10 mouse cellular contexts compared by ENCODE assay signal in the genomic region with DNA sequence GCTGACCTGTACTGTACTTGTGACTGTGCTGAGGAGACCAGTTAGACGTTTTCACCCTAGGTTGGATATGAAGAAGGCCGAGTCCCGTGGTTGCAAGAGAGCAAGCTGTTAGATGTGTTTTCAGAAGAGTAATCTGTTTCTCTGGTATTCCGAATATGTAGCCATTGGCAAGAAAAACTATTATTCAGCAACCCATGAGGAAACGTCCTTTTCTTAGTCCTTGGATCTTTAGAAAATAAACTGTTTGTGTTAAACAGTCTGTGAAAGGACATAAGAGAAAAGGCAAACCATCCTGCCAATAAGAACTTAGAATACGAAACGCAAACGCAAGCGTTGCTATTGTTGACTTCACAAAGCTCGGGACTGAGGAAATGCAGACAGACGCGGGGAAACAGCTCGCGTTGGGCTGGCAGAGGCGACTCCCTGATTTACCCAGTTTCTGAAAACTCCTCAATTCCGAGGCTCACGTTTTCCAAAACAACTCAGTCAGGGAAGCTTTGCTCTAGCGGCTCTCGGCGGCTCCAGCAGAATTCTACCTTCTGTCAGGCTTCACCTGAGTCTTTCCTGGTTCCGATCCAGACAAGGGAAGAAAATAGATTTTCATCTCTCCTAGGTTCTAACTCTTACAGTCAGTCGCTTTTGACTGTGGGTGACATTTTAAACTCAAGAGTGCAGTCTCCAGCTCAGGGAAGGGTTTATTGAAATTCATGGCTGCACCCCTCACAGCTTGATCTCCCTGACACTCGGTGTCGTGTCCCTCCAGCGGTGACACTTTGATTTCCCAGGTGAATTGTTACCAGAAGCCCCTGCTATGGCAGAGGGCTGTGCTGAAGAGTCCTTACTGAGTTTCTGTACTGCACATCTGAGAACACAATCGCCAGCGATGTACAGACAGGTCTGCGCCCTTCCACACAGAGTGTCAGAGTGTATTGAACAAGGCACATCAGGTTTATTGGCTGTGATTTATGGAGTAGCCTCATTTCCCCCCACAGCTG.
DNase-seq lines count a peak whose midpoint lies in the region; ATAC-seq and TF ChIP-seq lines count a peak whose summit lies in the region.
"Had no signal": no experiment of that assay in that cellular context is flagged by ENCODE, and none has a peak within 500 bp of the region (broad histone marks: within the 10 kb centered on the region; RNA-seq: fewer than 3 reads in every experiment).

No protein-coding gene starts in this region.

- H3K9ac ChIP-seq in heart, embryonic 16.5 days (ENCODE audit: low read length): no peak overlapping the region
- no peak overlapping the region for H3K9ac ChIP-seq in midbrain, postnatal 0 days (replicated peaks; ENCODE audit: low read length, poor library complexity, severe bottlenecking)
- H3K9ac ChIP-seq in forebrain, postnatal 0 days: no peak overlapping the region
- H3K9ac ChIP-seq in stomach, embryonic 14.5 days (replicated peaks; ENCODE audit: low read depth, low read length): no peak overlapping the region
- H3K9ac ChIP-seq: liver, embryonic 15.5 days had no signal

- H3K9me3 ChIP-seq in heart, embryonic 16.5 days (replicated peaks; ENCODE audit: control insufficient read depth, low read length): no peaks in the 10 kb centered on the region
- H3K9me3 ChIP-seq in midbrain, embryonic 10.5 days (replicated peaks): no peaks in the 10 kb centered on the region
- H3K9me3 ChIP-seq in midbrain, postnatal 0 days (ENCODE audit: low read length): no peaks in the 10 kb centered on the region
- no peaks in the 10 kb centered on the region for H3K9me3 ChIP-seq in forebrain, postnatal 0 days (ENCODE audit: low read length)
- H3K9me3 ChIP-seq in stomach, embryonic 14.5 days (ENCODE audit: control insufficient read depth, low read depth, low read length): no peaks in the 10 kb centered on the region
- H3K9me3 ChIP-seq: liver, embryonic 15.5 days had no signal

- peaks cover 2% of the 10 kb centered on the region; the same call in 1 of the 2 replicates for H3K36me3 ChIP-seq in heart, embryonic 16.5 days (ENCODE audit: control insufficient read depth, insufficient read depth)
- peaks cover 69% of the 10 kb centered on the region for H3K36me3 ChIP-seq in midbrain, embryonic 10.5 days
- H3K36me3 ChIP-seq in midbrain, postnatal 0 days (ENCODE audit: insufficient read depth, low read length): no peaks in the 10 kb centered on the region; the same call in 1 of the 2 replicates
- H3K36me3 ChIP-seq in forebrain, postnatal 0 days (ENCODE audit: insufficient read depth): no peaks in the 10 kb centered on the region
- H3K36me3 ChIP-seq in stomach, embryonic 14.5 days (ENCODE audit: control insufficient read depth, insufficient read depth, low read length): peaks cover 8% of the 10 kb centered on the region; the same call in 1 of the 2 replicates
- H3K36me3 ChIP-seq: liver, embryonic 15.5 days had no signal

- no peak for DNase-seq in heart, postnatal 25 days (ENCODE audit: low spot score)
- peak; percentile 12 for DNase-seq in midbrain, embryonic 10.5 days (ENCODE audit: low spot score)
- DNase-seq in midbrain, postnatal 0 days (ENCODE audit: low spot score): no peak
- DNase-seq in forebrain, postnatal 0 days: peak; percentile 48
- DNase-seq in adrenal gland, postnatal 25 days: no peak
- DNase-seq: heart, adult 18-20 months; kidney, adult 8-10 months had no signal

- no peaks in the 10 kb centered on the region for H3K4me1 ChIP-seq in heart, embryonic 16.5 days (ENCODE audit: control insufficient read depth, insufficient read depth, low read length)
- peaks cover 24% of the 10 kb centered on the region for H3K4me1 ChIP-seq in midbrain, embryonic 10.5 days
- no peaks in the 10 kb centered on the region for H3K4me1 ChIP-seq in midbrain, postnatal 0 days (ENCODE audit: insufficient read depth, low read length)
- no peaks in the 10 kb centered on the region for H3K4me1 ChIP-seq in forebrain, postnatal 0 days (ENCODE audit: insufficient read depth)
- H3K4me1 ChIP-seq in stomach, embryonic 14.5 days (ENCODE audit: control insufficient read depth, insufficient read depth, low read length): peaks cover 6% of the 10 kb centered on the region; the same call in 1 of the 2 replicates
- H3K4me1 ChIP-seq: liver, embryonic 15.5 days had no signal

- no peak for ATAC-seq in heart, embryonic 16.5 days (replicated peaks; ENCODE audit: extremely low read depth, insufficient read depth, low FRiP score)
- no peak for ATAC-seq in midbrain, postnatal 0 days (ENCODE audit: low FRiP score)
- no peak for ATAC-seq in forebrain, postnatal 0 days
- ATAC-seq in stomach, embryonic 14.5 days (ENCODE audit: insufficient number of reproducible peaks, insufficient read depth, low FRiP score, low read depth): no peak

- intact Hi-C loops in heart, postnatal 25 days (cut with DNase I): loop anchor here (10.0 kb wide), 2 partner anchors 243 to 613 kb away; partner anchors contain the start of genes Ccdc80 and Nepro

- H3K4me3 ChIP-seq in heart, embryonic 16.5 days (ENCODE audit: low read length): no peak overlapping the region
- H3K4me3 ChIP-seq in midbrain, embryonic 10.5 days: no peak overlapping the region
- no peak overlapping the region for H3K4me3 ChIP-seq in midbrain, postnatal 0 days (ENCODE audit: low read depth, low read length)
- H3K4me3 ChIP-seq in forebrain, postnatal 0 days (ENCODE audit: low read depth, low read length): no peak overlapping the region
- H3K4me3 ChIP-seq in stomach, embryonic 14.5 days (ENCODE audit: low read depth, low read length): no peak overlapping the region
- H3K4me3 ChIP-seq: liver, embryonic 15.5 days had no signal

- no peaks in the 10 kb centered on the region for H3K27me3 ChIP-seq in heart, embryonic 16.5 days (ENCODE audit: control insufficient read depth, insufficient read depth, low read length)
- 0 out of 2 replicates have a peak, but pooled peaks cover 3% of the 10 kb centered on the region for H3K27me3 ChIP-seq in midbrain, embryonic 10.5 days (ENCODE audit: low read depth, poor library complexity, severe bottlenecking)
- H3K27me3 ChIP-seq in midbrain, postnatal 0 days (ENCODE audit: insufficient read depth, low read length): no peaks in the 10 kb centered on the region
- H3K27me3 ChIP-seq in forebrain, postnatal 0 days (ENCODE audit: insufficient read depth, low read length): no peaks in the 10 kb centered on the region
- H3K27me3 ChIP-seq in stomach, embryonic 14.5 days (ENCODE audit: control insufficient read depth, insufficient read depth, low read length): no peaks in the 10 kb centered on the region
- H3K27me3 ChIP-seq: liver, embryonic 15.5 days had no signal

- TF ChIP-seq CTCF in midbrain, postnatal 0 days (IDR thresholded peaks at IDR 0.05): no peak
- no peak for TF ChIP-seq CTCF in forebrain, postnatal 0 days (IDR thresholded peaks at IDR 0.05; ENCODE audit: low read depth)

- whole genome bisulfite sequencing in heart, embryonic 16.5 days: 40% methylated on average over 28 of the region's 28 CpGs
- 47% methylated on average over 28 of the region's 28 CpGs for WGBS in midbrain, embryonic 10.5 days
- 43% methylated on average over 28 of the region's 28 CpGs for WGBS in midbrain, postnatal 0 days
- WGBS in forebrain, postnatal 0 days: 27% methylated on average over 28 of the region's 28 CpGs
- 38% methylated on average over 28 of the region's 28 CpGs for WGBS in stomach, embryonic 14.5 days

- peak overlapping the region; percentile 14; the same call in 1 of the 2 replicates for H3K4me2 ChIP-seq in heart, embryonic 16.5 days (ENCODE audit: low read depth, low read length)
- H3K4me2 ChIP-seq in midbrain, postnatal 0 days (ENCODE audit: low read depth, low read length, poor library complexity, severe bottlenecking): no peak overlapping the region
- peak overlapping the region; percentile 14; the same call in 1 of the 2 replicates for H3K4me2 ChIP-seq in forebrain, postnatal 0 days (ENCODE audit: low read depth)
- H3K4me2 ChIP-seq in stomach, embryonic 14.5 days (replicated peaks; ENCODE audit: low read depth, low read length): no peak overlapping the region
- H3K4me2 ChIP-seq: liver, embryonic 15.5 days had no signal

- H3K27ac ChIP-seq in heart, embryonic 16.5 days (ENCODE audit: low read length): no peak overlapping the region
- H3K27ac ChIP-seq in midbrain, embryonic 10.5 days (replicated peaks): no peak overlapping the region
- H3K27ac ChIP-seq in midbrain, postnatal 0 days (ENCODE audit: low read depth, low read length): no peak overlapping the region
- no peak overlapping the region for H3K27ac ChIP-seq in forebrain, postnatal 0 days (ENCODE audit: low read depth, low read length)
- H3K27ac ChIP-seq in stomach, embryonic 14.5 days (ENCODE audit: low read length): peak overlapping the region; percentile 27; the same call in 1 of the 2 replicates
- H3K27ac ChIP-seq: liver, embryonic 15.5 days had no signal

Comparison
In these comparisons a context has a peak if more than half of its experiments do, and no peak if none do; other contexts are left out.
1. DNase-seq: peak in midbrain, embryonic 10.5 days (single experiment) and forebrain, postnatal 0 days (single experiment); none in heart, postnatal 25 days (single experiment), midbrain, postnatal 0 days (single experiment) and adrenal gland, postnatal 25 days (single experiment).
2. H3K4me2 ChIP-seq: peak in heart, embryonic 16.5 days (single experiment) and forebrain, postnatal 0 days (single experiment); none in midbrain, postnatal 0 days (single experiment) and stomach, embryonic 14.5 days (single experiment).